In genomic region chr13:35742696-35743095, GRCm38 (mm10) we compare ENCODE assay signal across 8 mouse cellular contexts.
DNase-seq lines count a peak whose midpoint lies in the region; ATAC-seq and TF ChIP-seq lines count a peak whose summit lies in the region.

No protein-coding gene starts in this region.

- H3K9me3 ChIP-seq in erythroblast, embryonic 14.5 days (ENCODE audit: control insufficient read depth, low read length), result no peaks in the 10 kb centered on the region
- H3K9me3 ChIP-seq in liver, embryonic 12.5 days (replicated peaks), result no peaks in the 10 kb centered on the region

- peaks cover 70% of the 10 kb centered on the region for H3K4me1 ChIP-seq in erythroblast, embryonic 14.5 days (ENCODE audit: control insufficient read depth)
- H3K4me1 ChIP-seq in testis, adult 2 months (ENCODE audit: control insufficient read depth, insufficient read depth, low read length), result peaks cover 6% of the 10 kb centered on the region
- peaks cover 45% of the 10 kb centered on the region for H3K4me1 ChIP-seq in liver, embryonic 12.5 days

- H3K4me3 ChIP-seq in erythroblast, embryonic 14.5 days (replicated peaks), result peak overlapping the region; percentile 97
- H3K4me3 ChIP-seq in testis, adult 2 months (ENCODE audit: control insufficient read depth, low read depth, low read length), result peak overlapping the region; percentile 7; the same call in 1 of the 2 replicates
- H3K4me3 ChIP-seq in liver, embryonic 12.5 days, result peak overlapping the region; percentile 98

- WGBS in liver, embryonic 12.5 days (ENCODE audit: insufficient replicate concordance), result 25% methylated on average over 4 of the region's 4 CpGs

- ATAC-seq in erythroblast, adult 5-6 weeks (replicated peaks; ENCODE audit: low FRiP score, poor library complexity, severe bottlenecking), result no peak
- no peak for ATAC-seq in liver, embryonic 12.5 days

- H3K9ac ChIP-seq in liver, embryonic 12.5 days, result peak overlapping the region; percentile 100

- H3K27me3 ChIP-seq in erythroblast, embryonic 14.5 days (ENCODE audit: control insufficient read depth), result peaks cover 6% of the 10 kb centered on the region; the same call in 1 of the 2 replicates
- no peaks in the 10 kb centered on the region for H3K27me3 ChIP-seq in testis, adult 2 months (ENCODE audit: control insufficient read depth, insufficient read depth, low read length)
- no peaks in the 10 kb centered on the region; the same call in none of the 2 replicates for H3K27me3 ChIP-seq in liver, embryonic 12.5 days (replicated peaks)

- TF ChIP-seq CTCF in testis, adult 2 months (IDR thresholded peaks at IDR 0.05; ENCODE audit: control insufficient read depth, insufficient read depth, insufficient replicate concordance, low read depth, low read length), result no peak

- DNase-seq in testis, postnatal 14 days (ENCODE audit: low spot score), result no peak
- no peak for DNase-seq in embryo, embryonic 10 days (ENCODE audit: low spot score)
- no peak for DNase-seq in yolk sac, embryonic 10.5 days (ENCODE audit: low spot score)
- no peak for DNase-seq in layer of hippocampus, adult 18-20 months (ENCODE audit: low spot score in 2 of 2)

- H3K4me2 ChIP-seq in liver, embryonic 12.5 days, result peak overlapping the region; percentile 98

- no peak for TF ChIP-seq POLR2A in testis, adult 2 months (IDR thresholded peaks at IDR 0.05; ENCODE audit: control insufficient read depth, low read depth, low read length)

- peaks cover 30% of the 10 kb centered on the region for H3K36me3 ChIP-seq in erythroblast, embryonic 14.5 days (ENCODE audit: control insufficient read depth)
- H3K36me3 ChIP-seq in testis, adult 2 months (ENCODE audit: control insufficient read depth, insufficient read depth, low read length), result no peaks in the 10 kb centered on the region
- H3K36me3 ChIP-seq in liver, embryonic 12.5 days, result peaks cover 7% of the 10 kb centered on the region

- 0 out of 2 replicates have a peak overlapping the region, but pooled peaks have one; percentile 11 for H3K27ac ChIP-seq in testis, adult 2 months (ENCODE audit: control insufficient read depth, insufficient read depth, low read depth, low read length)
- peak overlapping the region; percentile 96 for H3K27ac ChIP-seq in liver, embryonic 12.5 days

Comparison
In these comparisons a context has a peak if more than half of its experiments do, and no peak if none do; other contexts are left out.
1. H3K4me3 ChIP-seq: peak in every context shown above with its lines; median percentile 98 in liver, embryonic 12.5 days; 97 in erythroblast, embryonic 14.5 days; 7 in testis, adult 2 months.